Mouse (Mus musculus) olfactory bulb, adult 2 months (tissue): ENCODE results near the gene Tmem97.

Source experiments
- CTCF ChIP-seq: fragments of 200-500 bp; IDR thresholded peaks from 2 replicates; pipeline ENCODE4 v1.5.1; 2012; ENCODE audit warnings: low read depth, mild to moderate bottlenecking, low read length, moderate library complexity; ENCODE audit not compliant: insufficient read depth
- POLR2A ChIP-seq: fragments of 200-500 bp; IDR thresholded peaks from 2 replicates; pipeline ENCODE4 v1.6.1; 2012; ENCODE audit warnings: mild to moderate bottlenecking, low read depth, low read length, moderate library complexity; ENCODE audit not compliant: insufficient read depth

GRCm38 (mm10) chr11:78547718-78548460 lies 2.7 kb downstream of the Tmem97 start:
- TF ChIP-seq POLR2A (no peak), CTCF (no peak)
